Mouse (Mus musculus) CD4-positive, CD25-positive, alpha-beta regulatory T cell, adult 9 weeks (primary cell): ENCODE data around the gene Clcf1. TPM values are rescaled to one million over a fixed set of nuclear protein-coding genes. Genes with fewer than 3 reads are reported as not detected.

Experiments
- polyA plus RNA-seq: library from polyadenylated mRNA; unstranded; fragments of 100-300 nt; shearing (Covaris generic); gene quantifications from one replicate; pipeline ENCODE4 v1.2.1, GENCODE M21; 2017

The Clcf1 gene
- polyA plus RNA-seq: 39.2 TPM

GRCm38 (mm10) chr19:4214071-4214770 lies at the start of gene Clcf1, which contains the start of gene AC109138.7:
Gene Clcf1 (plus strand): TSS chr19:4214238.
Gene AC109138.7 (plus strand): TSS chr19:4214357.

GRCm38 (mm10) chr19:4175368-4175947 lies 38.6 kb upstream of the Clcf1 start, which contains the start of gene Carns1:
Gene Carns1 (minus strand): TSS chr19:4175479.

GRCm38 (mm10) chr19:4190831-4191334 lies 23.2 kb upstream of the Clcf1 start, which contains the start of gene Tbc1d10c:
Gene Tbc1d10c (minus strand): TSS chr19:4191284.

GRCm38 (mm10) chr19:4191528-4192250 lies 22.3 kb upstream of the Clcf1 start, which contains the start of gene Ppp1ca:
Gene Ppp1ca (plus strand): TSS chr19:4192065.

GRCm38 (mm10) chr19:4201291-4201909 lies 12.6 kb upstream of the Clcf1 start, which contains the start of gene Rad9a:
Gene Rad9a (minus strand): TSS chr19:4201662.

GRCm38 (mm10) chr19:4231253-4232185 lies 17.5 kb downstream of the Clcf1 start, which contains the start of gene Pold4:
Gene Pold4 (plus strand): TSS chr19:4231899.

GRCm38 (mm10) chr19:4268566-4269361 lies 54.7 kb downstream of the Clcf1 start, which contains the start of gene Ssh3:
Gene Ssh3 (minus strand): TSS chr19:4269180.

Other genes starting within 250 kb of the Clcf1 start
- gene Aldh3b2, start 241.9 kb upstream of the Clcf1 start, polyA plus RNA-seq: not detected
- gene Acy3, start 227.7 kb upstream of the Clcf1 start, polyA plus RNA-seq: 0.71 TPM
- gene Tbx10, start 221.5 kb upstream of the Clcf1 start, polyA plus RNA-seq: not detected
- gene Nudt8, start 213.7 kb upstream of the Clcf1 start, polyA plus RNA-seq: 9.1 TPM
- 1.4 TPM for gene Gm49405, start 213.6 kb upstream of the Clcf1 start, polyA plus RNA-seq
- 2.1 TPM for gene Doc2g, start 210.9 kb upstream of the Clcf1 start, polyA plus RNA-seq
- 169 TPM for gene Ndufv1, start 201.4 kb upstream of the Clcf1 start, polyA plus RNA-seq
- gene Gstp1, start 176.3 kb upstream of the Clcf1 start, polyA plus RNA-seq: 708 TPM
- 3.2 TPM for gene Gstp2, start 168.2 kb upstream of the Clcf1 start, polyA plus RNA-seq
- gene Gstp3, start 154.7 kb upstream of the Clcf1 start, polyA plus RNA-seq: 149 TPM
- not detected for gene Cabp2, start 132.7 kb upstream of the Clcf1 start, polyA plus RNA-seq
- 1,029 TPM for gene Cdk2ap2, start 117.1 kb upstream of the Clcf1 start, polyA plus RNA-seq
- gene Pitpnm1, start 114.2 kb upstream of the Clcf1 start, polyA plus RNA-seq: 346 TPM
- gene Aip, start 88.4 kb upstream of the Clcf1 start, polyA plus RNA-seq: 228 TPM
- not detected for gene Gpr152, start 74.5 kb upstream of the Clcf1 start, polyA plus RNA-seq
- gene Cabp4, start 70.2 kb upstream of the Clcf1 start, polyA plus RNA-seq: 0.38 TPM
- gene Coro1b, start 65.6 kb upstream of the Clcf1 start, polyA plus RNA-seq: 424 TPM
- gene Ptprcap, start 60.6 kb upstream of the Clcf1 start, polyA plus RNA-seq: 1,706 TPM
- gene Rps6kb2, start 50.9 kb upstream of the Clcf1 start, polyA plus RNA-seq: 58.8 TPM
- 11.0 TPM for gene Carns1, start 38.8 kb upstream of the Clcf1 start, polyA plus RNA-seq
- gene Tbc1d10c, start 23.0 kb upstream of the Clcf1 start, polyA plus RNA-seq: 828 TPM
- gene Ppp1ca, start 22.2 kb upstream of the Clcf1 start, polyA plus RNA-seq: 1,287 TPM
- 82.8 TPM for gene Rad9a, start 12.6 kb upstream of the Clcf1 start, polyA plus RNA-seq
- gene AC109138.7, start 119 bp downstream of the Clcf1 start, polyA plus RNA-seq: not detected
- gene Pold4, start 17.7 kb downstream of the Clcf1 start, polyA plus RNA-seq: 139 TPM
- 1.5 TPM for gene Ssh3, start 54.9 kb downstream of the Clcf1 start, polyA plus RNA-seq
- gene Ankrd13d, start 68.9 kb downstream of the Clcf1 start, polyA plus RNA-seq: 3.8 TPM
- 52.5 TPM for gene Grk2, start 92.0 kb downstream of the Clcf1 start, polyA plus RNA-seq
- 64.3 TPM for gene Kdm2a, start 184.0 kb downstream of the Clcf1 start, polyA plus RNA-seq
- 3.0 TPM for gene Rhod, start 225.2 kb downstream of the Clcf1 start, polyA plus RNA-seq